Mouse (Mus musculus): Measurements from ENCODE around the gene Olfr1364.

DNA sequence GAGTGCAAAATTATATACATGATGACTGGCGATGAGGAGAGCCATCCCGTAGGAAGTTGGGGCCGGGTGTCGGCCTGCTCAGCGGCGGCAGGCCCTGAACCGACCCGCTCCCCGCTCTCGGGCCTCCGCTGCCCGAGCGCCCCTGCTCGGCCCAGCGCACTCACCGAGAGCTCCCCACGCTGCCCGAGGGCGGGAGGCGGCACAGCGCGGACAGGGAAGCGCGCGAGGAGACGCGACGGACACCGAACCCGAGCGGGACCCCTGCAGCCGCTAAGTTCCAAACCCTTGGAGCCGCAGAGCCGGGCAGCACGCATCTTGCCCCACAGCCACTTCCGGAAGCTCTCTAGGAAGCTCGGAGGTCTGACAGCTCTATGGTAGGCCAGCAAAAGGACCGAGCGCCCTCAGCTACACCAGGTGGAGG lies 50.8 kb downstream of the Olfr1364 start, which contains the start of gene Zkscan8:
- no peak for TF ChIP-seq CTCF (IDR thresholded peaks at IDR 0.05; ENCODE audit: borderline replicate concordance, extremely low read depth, insufficient read depth, insufficient read length)
- TF ChIP-seq POLR2A (IDR thresholded peaks at IDR 0.05; ENCODE audit: borderline replicate concordance, extremely low read depth, insufficient read depth, insufficient read length, poor library complexity, severe bottlenecking), result peak; percentile 67

Data from brain, embryonic 14.5 days (tissue).